Mouse (Mus musculus): ENCODE measurements around the gene 4931409K22Rik. TPM values are rescaled to one million over a fixed set of nuclear protein-coding genes. Genes with fewer than 3 reads are reported as not detected.

4931409K22Rik gene
- total RNA-seq (2023) = not detected

DNA sequence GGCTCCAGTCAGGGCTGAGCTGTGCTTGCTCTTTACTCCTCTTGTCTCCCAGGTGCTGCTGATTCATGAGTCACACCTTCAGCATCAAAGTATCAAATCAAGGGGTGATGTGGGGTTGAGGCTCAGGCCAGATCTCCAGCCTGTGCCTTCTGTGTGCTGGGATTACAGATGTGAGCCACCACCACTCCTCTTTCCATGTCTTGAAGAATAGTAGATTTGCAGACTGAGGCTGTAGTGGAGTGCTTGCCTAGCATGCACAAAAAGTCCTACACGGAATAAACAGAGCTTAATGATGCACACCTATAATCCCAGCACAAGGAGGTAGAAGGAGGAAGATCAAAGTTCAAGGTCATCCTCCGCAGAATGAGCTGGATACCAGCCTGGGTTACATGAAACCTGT, at the start of gene 4931409K22Rik:
TSS of gene 4931409K22Rik (minus strand) at position 101 of the 400 bp plus-strand sequence.

DNA sequence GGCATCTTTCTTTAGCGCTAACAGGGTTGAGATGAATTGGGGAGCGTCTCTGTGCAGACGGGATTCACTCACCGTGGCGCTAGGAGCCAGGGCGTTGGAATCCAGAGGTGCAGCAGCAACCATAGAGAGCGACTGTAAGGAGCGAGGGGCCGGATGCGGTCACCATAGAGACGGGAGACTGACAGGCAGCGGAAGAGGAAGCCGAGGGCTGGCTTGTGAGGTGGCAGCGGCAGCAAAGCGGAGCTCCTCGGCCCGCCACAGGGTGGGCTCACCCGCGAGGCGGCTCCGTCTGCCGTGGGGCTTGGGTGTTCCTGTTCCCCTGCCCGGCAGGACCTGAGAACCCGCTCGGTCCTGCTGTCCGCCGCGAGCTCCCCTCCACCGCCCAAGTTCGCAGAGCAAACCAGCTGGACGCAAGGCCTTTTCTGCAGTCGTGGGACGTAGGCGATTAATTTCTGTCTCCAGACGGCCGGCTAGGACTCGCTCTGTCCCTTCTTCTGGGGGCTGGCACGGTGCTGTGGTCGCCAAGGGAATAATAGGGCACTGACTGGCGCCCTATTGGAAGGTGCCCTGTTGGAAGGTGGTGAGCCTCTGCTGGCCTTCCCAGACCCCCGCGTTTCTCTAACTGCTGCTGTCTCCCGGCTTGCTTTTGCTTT, 30.1 kb upstream of the 4931409K22Rik start, which contains the start of gene Chpf2:
TSS of gene Chpf2 (plus strand) at position 195 of the 653 bp plus-strand sequence.

DNA sequence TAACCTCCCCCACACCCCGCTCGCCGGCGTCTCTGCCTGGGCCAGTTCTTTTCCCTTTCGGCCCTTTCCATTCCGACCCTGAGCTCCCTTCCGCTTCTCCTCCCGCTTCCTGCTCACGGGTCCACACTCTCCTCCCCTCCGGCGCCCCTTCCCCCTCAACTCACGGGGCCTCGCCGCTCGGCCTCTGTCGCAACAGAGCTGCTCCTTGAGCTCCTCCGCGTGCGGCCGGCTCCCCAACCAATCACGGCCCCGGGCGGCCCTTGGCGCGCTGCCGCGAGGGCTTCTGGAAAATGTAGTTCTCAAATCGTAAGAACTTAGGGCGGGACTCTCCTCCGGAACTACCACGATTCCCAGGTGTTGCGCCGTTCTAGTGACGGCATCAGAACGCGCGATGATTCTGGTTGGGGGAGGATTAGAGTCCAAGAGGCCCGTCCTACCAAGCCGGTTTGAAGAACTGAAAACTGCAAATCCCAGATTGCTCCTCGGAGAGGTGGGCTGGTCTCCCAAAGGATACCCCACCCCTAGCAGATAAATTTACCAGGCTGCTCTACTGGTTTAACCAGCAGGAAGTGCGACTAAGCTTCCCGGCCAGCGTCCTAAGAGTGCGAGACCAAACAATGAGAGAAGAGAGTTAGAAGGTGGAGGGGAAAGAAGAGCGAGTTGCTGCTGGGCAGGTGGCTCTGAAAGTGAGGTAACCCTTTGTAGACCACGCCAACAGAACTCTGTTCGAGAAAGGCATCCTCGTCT, 20.7 kb upstream of the 4931409K22Rik start, which contains the start of gene Abcf2:
TSS of gene Abcf2 (minus strand) at position 285 of the 747 bp plus-strand sequence.

DNA sequence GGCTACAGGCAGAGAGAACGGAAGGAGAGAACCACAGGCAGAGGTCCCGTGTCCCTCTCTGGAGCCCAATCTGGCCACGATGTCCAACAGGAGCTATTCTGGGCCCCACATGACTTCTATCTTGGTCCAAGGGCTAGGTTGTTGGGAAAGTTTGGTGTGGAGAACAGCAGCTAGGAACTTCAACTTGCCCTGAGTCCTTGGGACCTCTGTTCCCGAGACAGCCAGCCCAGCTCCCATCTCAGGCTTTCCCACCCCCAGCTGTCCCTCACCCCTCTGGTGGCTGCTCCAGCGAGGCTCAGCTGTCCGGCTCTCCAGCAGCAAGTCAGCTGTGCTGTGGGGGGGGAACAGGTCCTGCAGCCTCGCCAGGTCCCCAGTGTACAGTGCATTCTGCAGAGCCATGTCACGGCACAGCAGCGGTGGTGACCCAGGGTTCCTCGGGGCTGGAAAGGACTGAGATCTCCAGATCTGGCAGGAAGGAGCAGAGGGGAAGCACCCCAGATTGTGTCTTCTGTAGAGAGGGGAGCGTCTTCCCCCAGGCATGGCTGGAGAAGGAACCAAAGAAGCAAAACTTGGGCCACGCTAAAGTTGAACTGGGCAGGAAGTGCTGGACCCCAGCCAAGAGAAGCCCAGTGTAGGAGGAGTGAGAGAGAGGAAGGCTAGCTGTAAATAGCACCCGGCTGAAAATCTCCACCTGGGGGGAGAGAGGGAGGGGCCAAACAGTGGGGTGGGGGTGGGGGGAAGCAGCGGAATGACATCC, 16.0 kb downstream of the 4931409K22Rik start, which contains the start of gene Asb10:
TSS of gene Asb10 (minus strand) at position 592 of the 757 bp plus-strand sequence.

DNA sequence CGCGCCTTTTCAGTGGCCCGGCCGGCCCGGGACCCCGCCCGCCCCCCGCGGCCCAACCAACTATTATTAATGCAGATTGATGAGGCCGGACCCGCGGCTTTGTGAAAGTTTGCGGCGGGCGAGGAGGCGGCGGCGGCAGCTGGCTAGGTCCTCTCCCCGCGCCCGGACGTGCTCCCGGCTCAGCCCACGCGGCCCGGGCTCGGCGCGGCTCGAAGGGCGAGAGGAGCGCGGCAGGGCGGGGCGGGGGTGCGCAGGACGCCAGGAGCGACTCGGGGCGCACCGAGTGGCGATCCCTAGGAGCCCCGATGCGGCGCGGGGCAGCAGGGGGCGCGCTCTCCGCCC, 29.7 kb downstream of the 4931409K22Rik start, which contains the start of gene Gbx1:
TSS of gene Gbx1 (minus strand) at position 314 of the 342 bp plus-strand sequence.

Other genes with a start within 250 kb of the 4931409K22Rik start
- not detected for gene Kcnh2, start 205.2 kb downstream of the 4931409K22Rik start, total RNA-seq (2023)
- gene Nos3, start 192.0 kb downstream of the 4931409K22Rik start, total RNA-seq (2023) = under 1 TPM in 1 of 2 experiments, not detected in 1; 0.17 TPM
- not detected for gene Atg9b, start 164.7 kb downstream of the 4931409K22Rik start, total RNA-seq (2023)
- 10 to 100 TPM; 23.0 to 33.8 TPM for gene Abcb8, start 163.1 kb downstream of the 4931409K22Rik start, total RNA-seq (2023)
- gene Asic3, start 143.4 kb downstream of the 4931409K22Rik start, total RNA-seq (2023) = under 1 TPM; 0.59 to 0.84 TPM
- gene Cdk5, start 133.3 kb downstream of the 4931409K22Rik start, total RNA-seq (2023) = 10 to 100 TPM; 33.0 to 36.2 TPM
- gene Slc4a2, start 133.0 kb downstream of the 4931409K22Rik start, total RNA-seq (2023) = 10 to 100 TPM; 70.9 to 75.1 TPM
- gene Fastk, start 111.5 kb downstream of the 4931409K22Rik start, total RNA-seq (2023) = 100 to 1,000 TPM in 1 of 2 experiments, 10 to 100 TPM in 1; 93.3 to 105 TPM
- 10 to 100 TPM; 23.3 to 34.4 TPM for gene Tmub1, start 109.0 kb downstream of the 4931409K22Rik start, total RNA-seq (2023)
- 10 to 100 TPM; 49.4 to 52.4 TPM for gene Agap3, start 104.6 kb downstream of the 4931409K22Rik start, total RNA-seq (2023)
- gene Gbx1, start 29.6 kb downstream of the 4931409K22Rik start, total RNA-seq (2023) = not detected
- gene Asb10, start 15.8 kb downstream of the 4931409K22Rik start, total RNA-seq (2023) = not detected
- 10 to 100 TPM; 41.9 to 44.9 TPM for gene Abcf2, start 20.7 kb upstream of the 4931409K22Rik start, total RNA-seq (2023)
- 10 to 100 TPM; 38.5 to 41.1 TPM for gene Chpf2, start 29.9 kb upstream of the 4931409K22Rik start, total RNA-seq (2023)
- gene Smarcd3, start 67.6 kb upstream of the 4931409K22Rik start, total RNA-seq (2023) = under 1 TPM in 1 of 2 experiments, not detected in 1; 0.70 TPM
- 10 to 100 TPM; 80.1 to 87.4 TPM for gene Nub1, start 128.7 kb upstream of the 4931409K22Rik start, total RNA-seq (2023)
- gene Wdr86, start 173.9 kb upstream of the 4931409K22Rik start, total RNA-seq (2023) = not detected
- not detected for gene Crygn, start 201.2 kb upstream of the 4931409K22Rik start, total RNA-seq (2023)

Measured in B cell, adult 67 days (primary cell).